Mouse (Mus musculus) midbrain, embryonic 11.5 days (tissue): Measurements from ENCODE around the gene Thbs2. TPM values are rescaled to one million over a fixed set of nuclear protein-coding genes. Genes with fewer than 3 reads are reported as not detected.

Experiments used
- ATAC-seq: fragments of 200-750 bp; cut with Nextera tagmentation; 2 replicates; pipeline ENCODE4 v1.8.0; 2017; ENCODE audit warnings: moderate TSS enrichment, moderate library complexity; ENCODE audit not compliant: low FRiP score
- DNase-seq: peaks from one replicate; pipeline ENCODE4 v3.0.0; 2015; ENCODE audit warnings: low spot score; ENCODE audit errors: missing footprints
- H3K27ac ChIP-seq: fragments of 300-500 bp; sonication (generic); 2 replicates; pipeline ENCODE4 v1.5.1; 2014; ENCODE audit warnings: low read depth, low read length
- H3K27me3 ChIP-seq: fragments of 300-500 bp; sonication (generic); 2 replicates; pipeline ENCODE4 v1.6.1; 2014; ENCODE audit warnings: mild to moderate bottlenecking, low read length, moderate library complexity, mixed read lengths; ENCODE audit not compliant: control insufficient read depth, insufficient read depth
- H3K36me3 ChIP-seq: fragments of 300-500 bp; sonication (generic); 2 replicates; pipeline ENCODE4 v1.6.1; 2014; ENCODE audit warnings: mild to moderate bottlenecking, low read length, moderate library complexity, mixed read lengths; ENCODE audit not compliant: control insufficient read depth, insufficient read depth
- H3K4me1 ChIP-seq: fragments of 300-500 bp; sonication (generic); 2 replicates; pipeline ENCODE4 v1.6.1; 2014; ENCODE audit warnings: low read length; ENCODE audit not compliant: control insufficient read depth, insufficient read depth
- H3K4me2 ChIP-seq: fragments of 300-500 bp; sonication (generic); 2 replicates; pipeline ENCODE4 v1.6.1; 2014; ENCODE audit warnings: mild to moderate bottlenecking, moderate library complexity
- H3K4me3 ChIP-seq: fragments of 300-500 bp; sonication (generic); 2 replicates; pipeline ENCODE4 v1.5.1; 2014; ENCODE audit warnings: low read depth, low read length
- H3K9ac ChIP-seq: fragments of 300-500 bp; sonication (generic); 2 replicates; pipeline ENCODE4 v1.6.1; 2014; ENCODE audit warnings: low read length
- H3K9me3 ChIP-seq: fragments of 300-500 bp; sonication (generic); 2 replicates; pipeline ENCODE4 v1.6.1; 2016; ENCODE audit warnings: low read length; ENCODE audit not compliant: control insufficient read depth
- WGBS: fragments of 180-500 bp; shearing (Covaris S2); extraction: QIAGEN DNeasy Blood & Tissue Kit; methylation state at CpG from one replicate; pipeline ENCODE4 v1.1.7; 2014; 5-methylcytosine and 5-hydroxymethylcytosine counted together
- polyA plus RNA-seq: library from polyadenylated mRNA; unstranded; fragments of >200 nt; fragmentation: Nextera tagmentation; extraction: Ambion mirVana; gene quantifications from 2 replicates; pipeline ENCODE4 v1.2.1, GENCODE M21; 2014

Thbs2 gene
- polyA plus RNA-seq, 1 experiment from 2014 or later = 9.0 TPM

DNA sequence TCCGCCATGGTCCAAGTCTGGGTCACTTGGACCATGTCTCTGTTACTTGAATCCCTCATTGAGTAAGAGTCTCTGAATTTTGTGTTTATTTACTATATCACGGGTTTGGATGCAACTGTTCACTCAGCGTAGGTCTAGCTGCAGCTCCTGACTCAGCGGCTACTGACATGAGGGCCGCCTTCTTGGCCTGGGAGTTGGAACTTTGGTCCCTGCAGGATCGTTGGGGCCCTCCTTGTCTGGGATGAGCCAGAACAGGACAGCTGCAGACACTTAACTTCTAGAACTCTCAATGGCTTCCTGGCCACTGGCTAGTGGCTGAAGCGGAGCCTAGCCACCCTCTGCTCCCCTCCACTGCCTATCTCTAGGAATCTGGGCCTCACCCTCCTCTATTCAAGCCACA lies 11.2 kb downstream of the Thbs2 start:
- no peaks in the 10 kb centered on the region for H3K36me3 ChIP-seq
- no peaks in the 10 kb centered on the region for H3K9me3 ChIP-seq
- H3K27ac ChIP-seq = no peak overlapping the region
- ATAC-seq (no peak), DNase-seq (no peak)
- no peaks in the 10 kb centered on the region for H3K27me3 ChIP-seq
- no peaks in the 10 kb centered on the region for H3K4me1 ChIP-seq
- H3K9ac ChIP-seq = no peak overlapping the region
- H3K4me2 ChIP-seq = no peak overlapping the region
- H3K4me3 ChIP-seq = no peak overlapping the region
- WGBS = 93% methylated on average over 7 of the region's 7 CpGs

DNA sequence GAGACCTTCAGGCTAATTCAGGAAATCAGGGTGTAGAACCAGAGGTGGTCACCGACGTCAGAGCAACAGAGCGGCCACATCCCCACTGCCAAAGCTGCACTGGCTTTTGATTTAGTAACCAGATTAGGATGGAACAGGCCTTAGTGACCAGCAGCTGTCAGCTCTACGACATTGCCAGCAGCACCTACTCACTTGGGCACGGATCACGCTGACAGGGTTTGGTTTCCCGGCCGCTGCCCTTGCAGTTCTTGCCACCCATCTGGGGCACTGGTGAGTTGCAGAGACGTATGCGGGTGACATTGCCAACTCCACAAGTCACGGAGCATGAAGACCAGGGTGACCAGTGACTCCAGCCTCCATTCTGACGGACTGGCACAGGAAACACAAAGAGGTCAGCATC lies 13.0 kb downstream of the Thbs2 start:
- no peak for ATAC-seq
- Histone ChIP-seq H3K9me3 (no peaks in the 10 kb centered on the region), H3K27me3 (no peaks in the 10 kb centered on the region), H3K4me2 (no peak overlapping the region), H3K4me3 (no peak overlapping the region), H3K9ac (no peak overlapping the region), H3K27ac (no peak overlapping the region), H3K4me1 (no peaks in the 10 kb centered on the region), H3K36me3 (no peaks in the 10 kb centered on the region)
- WGBS = 84% methylated on average over 12 of the region's 12 CpGs
- DNase-seq = no peak

DNA sequence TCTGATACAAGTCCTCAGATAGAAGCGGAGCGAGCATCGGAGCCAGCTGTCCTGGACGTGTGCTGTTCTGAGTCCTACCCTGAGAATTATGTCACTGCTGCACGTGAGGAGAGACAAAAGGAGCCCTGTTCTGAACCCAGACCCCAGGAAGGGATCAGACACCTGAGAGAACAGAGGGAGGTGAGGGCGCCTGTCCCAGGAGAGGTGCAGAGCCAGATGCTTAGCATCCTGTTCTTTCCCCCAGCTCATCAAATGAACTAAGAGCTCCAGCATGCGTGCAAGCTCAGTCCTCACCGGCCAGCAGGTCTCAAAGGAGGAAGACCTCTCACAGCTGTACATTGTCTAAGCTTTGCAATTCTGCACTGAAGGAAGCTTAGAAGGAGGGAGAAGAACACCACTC lies 16.8 kb downstream of the Thbs2 start:
- Histone ChIP-seq H3K9ac (no peak overlapping the region), H3K9me3 (no peaks in the 10 kb centered on the region), H3K27ac (no peak overlapping the region), H3K36me3 (no peaks in the 10 kb centered on the region), H3K4me1 (no peaks in the 10 kb centered on the region), H3K4me2 (no peak overlapping the region), H3K4me3 (no peak overlapping the region), H3K27me3 (no peaks in the 10 kb centered on the region)
- 80% methylated on average over 8 of the region's 8 CpGs for WGBS
- DNase-seq (no peak), ATAC-seq (no peak)

DNA sequence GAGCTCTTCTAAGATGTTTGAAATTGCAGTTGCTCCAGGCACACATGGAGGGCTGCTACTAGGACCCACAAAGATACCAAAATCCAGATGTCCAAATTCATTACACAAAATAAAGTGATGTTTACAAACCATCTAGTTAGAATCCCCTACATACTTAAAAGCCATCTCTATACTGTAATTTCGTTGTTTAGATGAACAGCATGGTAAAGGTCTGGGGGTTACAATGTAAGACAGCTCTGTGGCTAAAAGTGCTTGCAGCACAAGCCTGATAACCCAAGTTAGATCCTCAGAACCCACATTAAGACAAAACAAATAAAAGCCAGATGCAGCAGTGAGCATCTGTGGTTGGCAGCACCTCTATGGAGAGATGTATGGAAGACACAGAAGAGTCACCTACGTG lies 18.5 kb downstream of the Thbs2 start:
- DNase-seq = no peak
- no peak for ATAC-seq
- Histone ChIP-seq H3K27me3 (no peaks in the 10 kb centered on the region), H3K9me3 (no peaks in the 10 kb centered on the region), H3K9ac (no peak overlapping the region), H3K4me3 (no peak overlapping the region), H3K4me1 (no peaks in the 10 kb centered on the region), H3K36me3 (no peaks in the 10 kb centered on the region), H3K4me2 (no peak overlapping the region), H3K27ac (no peak overlapping the region)
- 85% methylated on average over 2 of the region's 2 CpGs for WGBS

DNA sequence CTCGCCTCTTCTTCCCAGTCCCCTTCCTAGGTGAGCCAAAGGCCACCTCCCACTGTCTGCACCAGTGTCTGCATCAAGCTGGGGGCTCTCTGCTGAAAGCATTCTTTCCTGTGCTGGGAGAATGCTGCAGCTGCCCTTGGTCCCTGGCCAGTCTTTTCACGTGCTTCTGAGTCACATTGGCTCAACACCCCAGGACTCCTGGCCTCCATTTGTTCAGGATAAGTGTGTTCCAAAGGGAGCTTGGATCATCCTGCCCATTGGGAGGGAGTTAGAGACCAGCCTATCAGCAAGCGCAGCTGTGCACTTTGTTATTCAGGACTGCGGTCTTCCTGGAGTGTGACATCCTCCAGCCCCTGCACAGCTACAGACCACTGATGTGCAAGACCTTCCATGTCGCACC lies 21.6 kb downstream of the Thbs2 start:
- WGBS = 43% methylated on average over 5 of the region's 5 CpGs
- no peak for ATAC-seq
- Histone ChIP-seq H3K4me1 (no peaks in the 10 kb centered on the region), H3K4me2 (no peak overlapping the region), H3K9ac (no peak overlapping the region), H3K27me3 (no peaks in the 10 kb centered on the region), H3K36me3 (no peaks in the 10 kb centered on the region), H3K4me3 (no peak overlapping the region), H3K27ac (no peak overlapping the region), H3K9me3 (no peaks in the 10 kb centered on the region)
- DNase-seq = no peak

DNA sequence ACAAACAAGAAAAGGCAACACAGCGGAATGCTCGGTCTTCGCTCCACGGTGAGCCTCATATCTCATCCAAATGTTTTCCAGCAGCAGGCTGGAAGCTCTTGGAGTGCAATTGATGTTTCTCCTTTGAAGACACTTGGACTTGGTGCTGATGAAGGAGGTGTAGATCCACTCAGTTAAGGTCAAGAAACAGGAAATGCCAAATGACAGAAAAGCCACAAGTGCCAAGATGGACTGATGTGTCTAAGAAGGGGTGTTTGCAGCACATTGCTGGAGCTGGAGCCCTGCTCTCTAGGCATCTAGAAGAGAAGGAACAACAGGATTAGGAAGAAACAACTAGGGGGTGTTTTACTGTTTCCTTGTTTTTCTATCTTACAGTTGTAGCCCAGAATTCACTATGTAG lies 26.8 kb downstream of the Thbs2 start:
- H3K4me2 ChIP-seq = no peak overlapping the region
- no peak overlapping the region for H3K9ac ChIP-seq
- H3K27ac ChIP-seq = no peak overlapping the region
- H3K9me3 ChIP-seq = no peaks in the 10 kb centered on the region
- H3K36me3 ChIP-seq = no peaks in the 10 kb centered on the region
- DNase-seq (no peak), ATAC-seq (no peak)
- no peak overlapping the region for H3K4me3 ChIP-seq
- WGBS = 88% methylated on average over 4 of the region's 4 CpGs
- H3K4me1 ChIP-seq = no peaks in the 10 kb centered on the region
- H3K27me3 ChIP-seq = no peaks in the 10 kb centered on the region

DNA sequence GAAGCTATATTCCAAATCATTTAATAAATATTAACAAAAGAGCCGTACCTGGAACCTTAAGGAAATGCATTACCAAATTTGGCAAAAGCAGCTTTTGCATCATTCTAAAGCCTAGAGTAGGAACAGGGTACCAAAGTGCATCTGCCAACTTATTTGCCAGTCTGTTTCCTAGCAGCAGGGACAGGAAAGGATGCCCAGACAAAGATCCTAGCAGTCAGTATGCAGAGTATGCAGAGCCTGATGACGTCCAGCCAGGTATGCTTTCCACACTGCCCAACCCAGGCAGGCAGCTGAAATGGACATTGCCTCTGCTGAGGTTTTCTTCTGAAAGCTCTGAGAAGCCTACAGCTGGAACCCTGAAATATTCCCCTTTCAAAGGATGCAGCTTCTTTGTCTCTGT lies 27.6 kb downstream of the Thbs2 start:
- 82% methylated on average over 2 of the region's 2 CpGs for WGBS
- Histone ChIP-seq H3K9ac (no peak overlapping the region), H3K9me3 (no peaks in the 10 kb centered on the region)

DNA sequence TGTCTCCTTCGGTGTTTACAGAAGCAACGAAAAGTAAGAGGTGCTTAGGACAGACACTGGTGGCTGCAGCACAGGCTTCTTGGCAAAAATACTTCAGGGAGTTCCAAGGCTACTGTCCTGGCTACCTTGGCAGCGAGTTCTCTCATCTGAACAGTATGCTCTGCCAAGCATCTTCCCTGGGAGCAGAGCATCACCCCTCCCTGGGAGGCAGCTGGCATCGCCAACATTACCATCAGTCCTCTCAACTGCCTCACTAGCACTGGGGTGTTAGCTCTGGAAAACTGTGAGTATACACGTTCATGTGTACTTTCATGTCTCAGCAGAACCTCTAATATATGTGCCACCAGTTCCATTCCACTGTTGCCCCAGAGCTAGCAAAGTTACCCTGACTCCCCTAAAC lies 30.7 kb downstream of the Thbs2 start:
- H3K9me3 ChIP-seq = no peaks in the 10 kb centered on the region
- no peak for DNase-seq
- H3K36me3 ChIP-seq = no peaks in the 10 kb centered on the region
- H3K9ac ChIP-seq = no peak overlapping the region
- 85% methylated on average over 5 of the region's 5 CpGs for WGBS
- H3K4me1 ChIP-seq = no peaks in the 10 kb centered on the region
- no peak overlapping the region for H3K4me2 ChIP-seq
- H3K27ac ChIP-seq = no peak overlapping the region
- H3K27me3 ChIP-seq = no peaks in the 10 kb centered on the region
- H3K4me3 ChIP-seq = no peak overlapping the region
- ATAC-seq = no peak

More for the DNA sequence above, 27.6 kb downstream of the Thbs2 start:
- Histone ChIP-seq H3K36me3 (no peaks in the 10 kb centered on the region), H3K4me2 (no peak overlapping the region), H3K4me3 (no peak overlapping the region), H3K4me1 (no peaks in the 10 kb centered on the region), H3K27ac (no peak overlapping the region), H3K27me3 (no peaks in the 10 kb centered on the region)
- no peak for DNase-seq
- ATAC-seq = no peak

DNA sequence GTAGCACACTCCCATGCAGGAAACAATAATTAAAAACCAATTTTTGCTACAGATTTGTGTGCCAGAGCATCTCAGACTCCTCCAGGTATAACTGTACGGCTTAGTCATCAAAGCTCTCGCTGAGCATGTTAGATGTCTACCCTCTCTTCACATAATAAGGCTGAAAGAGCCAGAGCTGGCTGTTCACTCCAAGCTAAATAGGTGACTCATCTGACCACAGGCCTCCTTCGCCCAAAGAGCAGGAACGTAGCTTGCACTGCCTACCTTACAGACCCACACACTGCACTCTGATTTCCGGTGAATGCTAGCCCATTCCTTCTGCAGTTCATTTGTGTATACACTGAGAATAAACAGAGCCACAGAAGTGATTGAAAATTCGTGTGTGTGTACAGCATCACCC lies 31.6 kb downstream of the Thbs2 start:
- Histone ChIP-seq H3K9ac (no peak overlapping the region), H3K4me2 (no peak overlapping the region), H3K9me3 (no peaks in the 10 kb centered on the region), H3K4me1 (no peaks in the 10 kb centered on the region), H3K4me3 (no peak overlapping the region), H3K36me3 (no peaks in the 10 kb centered on the region), H3K27me3 (no peaks in the 10 kb centered on the region), H3K27ac (no peak overlapping the region)
- ATAC-seq (no peak), DNase-seq (no peak)
- WGBS = 90% methylated on average over 6 of the region's 6 CpGs

DNA sequence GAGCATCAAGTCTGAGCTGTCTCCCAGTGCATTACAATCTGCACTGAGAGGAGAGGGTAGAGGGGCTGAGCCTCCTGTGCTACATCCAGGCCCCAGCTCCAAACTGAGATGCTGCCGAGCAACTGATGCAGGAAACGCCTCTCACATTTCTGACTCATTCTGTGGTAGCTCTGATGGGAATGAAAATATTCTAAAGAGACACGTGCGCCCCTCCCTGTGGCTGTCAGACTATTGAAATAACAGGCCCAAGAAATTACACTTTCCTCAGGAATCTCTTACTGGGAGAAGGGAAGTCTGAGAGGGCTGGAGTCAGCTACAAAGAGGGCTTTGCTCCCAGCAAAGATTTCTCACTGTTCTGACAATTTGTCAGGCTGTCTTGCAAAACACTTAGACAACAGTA lies 34.3 kb downstream of the Thbs2 start:
- no peak overlapping the region for H3K9ac ChIP-seq
- H3K4me3 ChIP-seq = no peak overlapping the region
- no peaks in the 10 kb centered on the region for H3K36me3 ChIP-seq
- no peaks in the 10 kb centered on the region for H3K9me3 ChIP-seq
- H3K4me2 ChIP-seq = no peak overlapping the region
- no peak overlapping the region for H3K27ac ChIP-seq
- H3K4me1 ChIP-seq = no peaks in the 10 kb centered on the region
- WGBS = 77% methylated on average over 4 of the region's 4 CpGs
- no peaks in the 10 kb centered on the region for H3K27me3 ChIP-seq
- no peak for ATAC-seq
- DNase-seq = no peak
